Mouse (Mus musculus): ENCODE data around the gene Ndufa8.
A peak's percentile ranks its signal among the peaks of the same experiment; 100 is the strongest.

Ndufa8 gene

GRCm38 (mm10) chr2:36048748-36049566 lies at the start of gene Ndufa8, which contains the start of gene Morn5:
Gene Ndufa8, minus strand, starts transcription at chr2:36049406.
Gene Morn5, plus strand, starts transcription at chr2:36049458.
- peak; percentile 54 for DNase-seq (ENCODE audit: extremely low read depth, low read depth, low spot score)

- no peak for DNase-seq (ENCODE audit: extremely low read depth, low read depth, low spot score)
Measured at GRCm38 (mm10) chr2:36098021-36098420, 48.8 kb upstream of the Ndufa8 start.

GRCm38 (mm10) chr2:36097129-36097815 lies 48.1 kb upstream of the Ndufa8 start:
- no peak for DNase-seq (ENCODE audit: extremely low read depth, low read depth, low spot score)

GRCm38 (mm10) chr2:36093914-36094475 lies 44.8 kb upstream of the Ndufa8 start:
- DNase-seq (ENCODE audit: extremely low read depth, low read depth, low spot score) = no peak

GRCm38 (mm10) chr2:36093301-36093700 lies 44.1 kb upstream of the Ndufa8 start:
- no peak for DNase-seq (ENCODE audit: extremely low read depth, low read depth, low spot score)

- DNase-seq (ENCODE audit: extremely low read depth, low read depth, low spot score) = no peak
Measured at GRCm38 (mm10) chr2:36092748-36093147, 43.5 kb upstream of the Ndufa8 start.

- DNase-seq (ENCODE audit: extremely low read depth, low read depth, low spot score) = no peak
Measured at GRCm38 (mm10) chr2:36090853-36091741, 41.9 kb upstream of the Ndufa8 start.

- no peak for DNase-seq (ENCODE audit: extremely low read depth, low read depth, low spot score)
Measured at GRCm38 (mm10) chr2:36089190-36089589, 40.0 kb upstream of the Ndufa8 start.

GRCm38 (mm10) chr2:36085041-36085440 lies 35.8 kb upstream of the Ndufa8 start:
- DNase-seq (ENCODE audit: extremely low read depth, low read depth, low spot score) = no peak

GRCm38 (mm10) chr2:36082802-36083580 lies 33.8 kb upstream of the Ndufa8 start:
- DNase-seq (ENCODE audit: extremely low read depth, low read depth, low spot score) = no peak

- DNase-seq (ENCODE audit: extremely low read depth, low read depth, low spot score) = no peak
Measured at GRCm38 (mm10) chr2:36081446-36081845, 32.2 kb upstream of the Ndufa8 start.

- no peak for DNase-seq (ENCODE audit: extremely low read depth, low read depth, low spot score)
Measured at GRCm38 (mm10) chr2:36077160-36077761, 28.1 kb upstream of the Ndufa8 start.

- no peak for DNase-seq (ENCODE audit: extremely low read depth, low read depth, low spot score)
Measured at GRCm38 (mm10) chr2:36075210-36075609, 26.0 kb upstream of the Ndufa8 start.

GRCm38 (mm10) chr2:36073781-36074180 lies 24.6 kb upstream of the Ndufa8 start:
- DNase-seq (ENCODE audit: extremely low read depth, low read depth, low spot score) = no peak

- no peak for DNase-seq (ENCODE audit: extremely low read depth, low read depth, low spot score)
Measured at GRCm38 (mm10) chr2:36071660-36072305, 22.6 kb upstream of the Ndufa8 start.

- no peak for DNase-seq (ENCODE audit: extremely low read depth, low read depth, low spot score)
Measured at GRCm38 (mm10) chr2:36067132-36067531, 17.9 kb upstream of the Ndufa8 start.

- DNase-seq (ENCODE audit: extremely low read depth, low read depth, low spot score) = no peak
Measured at GRCm38 (mm10) chr2:36061409-36061808, 12.2 kb upstream of the Ndufa8 start.

GRCm38 (mm10) chr2:36056248-36056647 lies 7.0 kb upstream of the Ndufa8 start:
- DNase-seq (ENCODE audit: extremely low read depth, low read depth, low spot score) = no peak

GRCm38 (mm10) chr2:36053249-36053648 lies 4.0 kb upstream of the Ndufa8 start:
- DNase-seq (ENCODE audit: extremely low read depth, low read depth, low spot score) = no peak
